Mouse (Mus musculus) liver, adult 2 months (tissue): ENCODE results near the gene Prkcb. TPM values are rescaled to one million over a fixed set of nuclear protein-coding genes. Genes with fewer than 3 reads are reported as not detected.

ENCODE experiments used
- DNase-seq: peaks from one replicate; pipeline ENCODE4 v3.0.0-alpha.2; 2011; ENCODE audit warnings: low read depth, low spot score; ENCODE audit errors: extremely low read depth
- H3K27ac ChIP-seq: fragments of 200-500 bp; replicated peaks from 2 replicates; pipeline ENCODE4 v1.5.1; 2012; ENCODE audit warnings: low read depth, mild to moderate bottlenecking, control low read depth, inconsistent platforms, low read length; ENCODE audit not compliant: insufficient read depth
- H3K27me3 ChIP-seq: fragments of 200-500 bp; 2 replicates; pipeline ENCODE4 v1.6.1; 2012; ENCODE audit warnings: mild to moderate bottlenecking, moderate library complexity, low read length, inconsistent platforms; ENCODE audit not compliant: control insufficient read depth, insufficient read depth
- H3K36me3 ChIP-seq: fragments of 200-500 bp; 2 replicates; pipeline ENCODE4 v1.6.1; 2012; ENCODE audit warnings: low read length, inconsistent platforms; ENCODE audit not compliant: control insufficient read depth, insufficient read depth
- H3K4me1 ChIP-seq: fragments of 200-500 bp; 2 replicates; pipeline ENCODE4 v1.6.1; 2011; ENCODE audit warnings: low read length; ENCODE audit not compliant: control insufficient read depth, insufficient read depth
- H3K4me3 ChIP-seq: fragments of 200-500 bp; 2 replicates; pipeline ENCODE4 v1.5.1; 2011; ENCODE audit warnings: low read depth, mild to moderate bottlenecking, control low read depth, low read length, moderate library complexity; ENCODE audit not compliant: insufficient read depth
- H3K79me2 ChIP-seq: fragments of 200-500 bp; 2 replicates; pipeline ENCODE4 v1.6.1; 2012; ENCODE audit warnings: inconsistent platforms, mild to moderate bottlenecking, low read length, moderate library complexity; ENCODE audit not compliant: control insufficient read depth, insufficient read depth
- H3K9ac ChIP-seq: fragments of 200-500 bp; 2 replicates; pipeline ENCODE4 v1.6.1; 2012; ENCODE audit warnings: low read depth, mild to moderate bottlenecking, control low read depth, inconsistent platforms, low read length
- CTCF ChIP-seq: fragments of 200-500 bp; IDR thresholded peaks from 2 replicates; pipeline ENCODE4 v1.5.1; 2011; ENCODE audit warnings: low read depth, low read length, control low read depth
- POLR2A ChIP-seq: fragments of 200-500 bp; IDR thresholded peaks from 2 replicates; pipeline ENCODE4 v1.6.1; 2011; ENCODE audit warnings: low read length, control low read depth; ENCODE audit not compliant: insufficient read depth; ENCODE audit errors: extremely low read depth
- WGBS: fragments of 180-500 bp; shearing (Covaris S2); methylation state at CpG from one replicate; pipeline ENCODE4 v1.1.7; 2018; 5-methylcytosine and 5-hydroxymethylcytosine counted together
- polyA plus RNA-seq: library from polyadenylated mRNA; depleted of rRNA; stranded (reverse); fragments of >200 nt; gene quantifications from 2 replicates; pipeline ENCODE4 v1.2.3, GENCODE M21; 2012
- total RNA-seq: library from RNA; depleted of rRNA; stranded (reverse); fragments of >200 nt; gene quantifications from 2 replicates; pipeline ENCODE4 v1.2.3, GENCODE M21; 2014

Gene Prkcb
- total and polyA plus RNA-seq, 2 experiments: 2.5 to 3.7 TPM

DNA sequence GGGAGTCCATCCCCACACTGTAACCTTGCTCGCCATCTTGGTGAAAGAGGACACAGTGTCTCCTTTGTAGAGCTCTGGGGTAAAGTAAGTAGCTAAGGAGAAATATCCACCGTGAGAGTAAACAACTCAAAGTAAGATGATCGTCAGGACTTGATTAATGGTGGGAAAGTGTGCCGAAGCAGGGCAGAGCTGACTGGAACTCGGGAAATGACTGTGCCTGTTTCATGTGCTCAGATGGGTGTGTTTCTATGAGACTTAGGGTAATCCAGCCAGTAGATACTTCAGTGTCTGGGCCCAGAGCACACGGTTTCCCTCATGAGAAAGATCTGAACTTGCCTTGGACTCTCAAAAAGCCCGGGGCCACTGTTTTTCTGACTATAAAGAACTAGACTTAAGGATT, 5.6 kb downstream of the Prkcb start:
- Histone ChIP-seq H3K4me1 (no peaks in the 10 kb centered on the region; the same call in 1 of the 2 replicates), H3K27me3 (peaks cover 8% of the 10 kb centered on the region), H3K27ac (no peak overlapping the region), H3K36me3 (no peaks in the 10 kb centered on the region), H3K79me2 (no peaks in the 10 kb centered on the region; the same call in 1 of the 2 replicates), H3K4me3 (no peak overlapping the region), H3K9ac (no peak overlapping the region)
- TF ChIP-seq CTCF (no peak), POLR2A (no peak)
- 76% methylated on average over 7 of the region's 7 CpGs for WGBS
- no peak for DNase-seq

- no peak overlapping the region for H3K4me3 ChIP-seq
- H3K9ac ChIP-seq: no peak overlapping the region
- DNase-seq: no peak
- WGBS: 80% methylated on average over 4 of the region's 4 CpGs
- no peaks in the 10 kb centered on the region for H3K36me3 ChIP-seq
- H3K27me3 ChIP-seq: no peaks in the 10 kb centered on the region
- H3K79me2 ChIP-seq: no peaks in the 10 kb centered on the region
- H3K4me1 ChIP-seq: no peaks in the 10 kb centered on the region; the same call in 1 of the 2 replicates
- no peak for TF ChIP-seq POLR2A
- no peak for TF ChIP-seq CTCF
- H3K27ac ChIP-seq: no peak overlapping the region
Measured at GRCm38 (mm10) chr7:122295363-122295762, 6.8 kb downstream of the Prkcb start.

DNA sequence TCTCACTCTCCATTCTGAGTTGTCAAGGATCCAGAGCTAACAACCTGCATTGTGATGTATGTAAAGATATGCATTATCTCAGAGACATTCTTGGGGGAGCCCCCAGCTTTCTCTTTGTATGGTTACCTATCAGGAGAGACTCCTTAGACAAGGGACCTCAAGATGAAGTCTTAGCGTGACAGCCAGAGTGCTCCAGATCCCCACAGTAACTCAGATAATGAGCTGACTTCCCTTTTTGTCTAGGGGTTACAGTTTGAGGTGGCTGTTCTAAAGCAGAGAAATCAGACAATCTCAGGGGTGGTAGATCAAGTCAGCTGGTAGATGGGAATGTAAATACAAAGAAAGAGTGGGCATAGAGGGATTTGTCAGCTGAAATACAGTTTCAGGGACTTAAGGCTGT, 7.8 kb downstream of the Prkcb start:
- WGBS: 70% methylated on average over 1 of the region's 1 CpGs
- TF ChIP-seq CTCF (no peak), POLR2A (no peak)
- H3K36me3 ChIP-seq: no peaks in the 10 kb centered on the region
- no peak overlapping the region for H3K9ac ChIP-seq
- H3K79me2 ChIP-seq: no peaks in the 10 kb centered on the region
- H3K27ac ChIP-seq: no peak overlapping the region
- no peaks in the 10 kb centered on the region for H3K27me3 ChIP-seq
- no peak for DNase-seq
- no peak overlapping the region for H3K4me3 ChIP-seq
- H3K4me1 ChIP-seq: no peaks in the 10 kb centered on the region; the same call in 1 of the 2 replicates

DNA sequence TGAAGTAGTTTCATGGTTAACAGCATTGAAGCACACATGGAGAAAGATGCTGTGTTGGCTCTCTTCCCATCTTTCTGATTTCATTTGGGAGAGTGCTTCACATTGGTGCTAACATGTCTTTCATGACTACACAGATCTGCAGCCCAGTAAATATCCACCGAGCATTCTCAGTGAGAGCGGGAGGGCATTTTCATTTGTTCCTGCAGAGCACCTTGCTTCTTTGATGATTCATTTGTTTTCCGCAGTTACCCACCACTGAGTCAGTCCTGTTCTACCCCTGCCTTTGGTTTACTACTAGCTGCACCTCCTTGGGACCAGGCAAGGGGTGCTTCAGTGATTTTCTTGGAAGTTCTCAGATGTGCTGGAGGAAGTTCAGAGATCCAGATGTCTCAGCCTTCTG, 8.3 kb downstream of the Prkcb start:
- 87% methylated on average over 3 of the region's 3 CpGs for WGBS
- H3K27me3 ChIP-seq: no peaks in the 10 kb centered on the region

DNA sequence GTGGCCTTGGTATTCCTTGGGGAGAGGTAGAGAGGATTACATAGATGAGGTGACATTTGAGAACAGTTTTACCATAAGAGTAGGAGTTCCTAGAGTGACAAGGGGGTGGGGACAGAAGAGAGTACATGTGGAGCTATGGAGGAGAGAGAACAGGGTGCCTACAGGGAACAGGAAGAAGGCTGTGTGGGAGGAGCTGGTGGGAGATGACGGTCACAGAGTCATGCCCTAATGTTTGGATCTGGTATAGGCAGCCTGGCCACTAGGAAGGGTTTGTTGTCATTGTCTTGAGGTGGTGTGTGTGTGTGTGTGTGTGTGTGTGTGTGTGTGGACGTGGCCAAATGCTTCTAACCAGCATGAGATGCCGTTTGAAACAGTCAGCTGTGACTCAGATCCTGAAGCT, 9.1 kb downstream of the Prkcb start:
- DNase-seq: no peak
- Histone ChIP-seq H3K27me3 (no peaks in the 10 kb centered on the region), H3K9ac (no peak overlapping the region), H3K4me1 (no peaks in the 10 kb centered on the region; the same call in 1 of the 2 replicates), H3K4me3 (no peak overlapping the region), H3K36me3 (no peaks in the 10 kb centered on the region), H3K79me2 (no peaks in the 10 kb centered on the region), H3K27ac (no peak overlapping the region)
- TF ChIP-seq CTCF (no peak), POLR2A (no peak)
- WGBS: 42% methylated on average over 3 of the region's 3 CpGs

More for the DNA sequence above, 8.3 kb downstream of the Prkcb start:
- Histone ChIP-seq H3K27ac (no peak overlapping the region), H3K4me3 (no peak overlapping the region), H3K36me3 (no peaks in the 10 kb centered on the region), H3K9ac (no peak overlapping the region), H3K79me2 (no peaks in the 10 kb centered on the region), H3K4me1 (no peaks in the 10 kb centered on the region; the same call in 1 of the 2 replicates)
- no peak for TF ChIP-seq POLR2A
- TF ChIP-seq CTCF: no peak
- no peak for DNase-seq

GRCm38 (mm10) chr7:122298715-122299114, 10.2 kb downstream of the Prkcb start:
- no peaks in the 10 kb centered on the region for H3K79me2 ChIP-seq
- no peak overlapping the region for H3K4me3 ChIP-seq
- H3K27ac ChIP-seq: no peak overlapping the region
- no peaks in the 10 kb centered on the region for H3K36me3 ChIP-seq
- H3K4me1 ChIP-seq: no peaks in the 10 kb centered on the region; the same call in 1 of the 2 replicates
- H3K9ac ChIP-seq: no peak overlapping the region
- DNase-seq: no peak
- TF ChIP-seq POLR2A (no peak), CTCF (no peak)
- no peaks in the 10 kb centered on the region for H3K27me3 ChIP-seq
- WGBS: 79% methylated on average over 2 of the region's 2 CpGs
